Mouse (Mus musculus) liver, embryonic 14.5 days (tissue): ENCODE data around the gene Six3. TPM values are rescaled to one million over a fixed set of nuclear protein-coding genes. Genes with fewer than 3 reads are reported as not detected.

ENCODE experiments used
- ATAC-seq: fragments of 200-750 bp; cut with Nextera tagmentation; 2 replicates; pipeline ENCODE4 v1.8.0; 2017; ENCODE audit warnings: moderate number of reproducible peaks, mild to moderate bottlenecking, moderate library complexity; ENCODE audit not compliant: insufficient read depth
- DNase-seq, 3 experiments: peaks; one replicate each; pipeline ENCODE4 v3.0.0-alpha.2; 2012 to 2013; ENCODE audit warnings: low read depth in 3 of 3, low spot score in 3 of 3
- H3K27ac ChIP-seq: fragments of 300-500 bp; sonication (generic); 2 replicates; pipeline ENCODE4 v1.5.1; 2014; ENCODE audit warnings: moderate library complexity, mild to moderate bottlenecking, control low read depth, inconsistent platforms
- H3K27me3 ChIP-seq: fragments of 300-500 bp; sonication (generic); 2 replicates; pipeline ENCODE4 v1.6.1; 2014; ENCODE audit warnings: mild to moderate bottlenecking, low read length, moderate library complexity; ENCODE audit not compliant: control insufficient read depth, insufficient read depth
- H3K36me3 ChIP-seq: fragments of 300-500 bp; sonication (generic); replicated peaks from 2 replicates; pipeline ENCODE4 v1.6.1; 2014; ENCODE audit warnings: low read depth; ENCODE audit not compliant: control insufficient read depth, insufficient read depth
- H3K4me1 ChIP-seq, 2 experiments: fragments of 200-500 bp in 1 of 2; fragments of 300-500 bp in 1 of 2; sonication (generic) in 1 of 2; replicated peaks; 2 replicates each; pipeline ENCODE4 v1.6.1; 2012 to 2014; ENCODE audit warnings: antibody characterized with exemption in 1 of 2, inconsistent platforms in 1 of 2, low read length in 1 of 2; ENCODE audit not compliant: control insufficient read depth in 2 of 2, insufficient read depth in 2 of 2
- H3K4me2 ChIP-seq: fragments of 300-500 bp; sonication (generic); 2 replicates; pipeline ENCODE4 v1.6.1; 2014; ENCODE audit warnings: low read depth, mild to moderate bottlenecking, control low read depth, moderate library complexity
- H3K4me3 ChIP-seq, 2 experiments: fragments of 200-500 bp in 1 of 2; fragments of 300-500 bp in 1 of 2; sonication (generic) in 1 of 2; 2 replicates each; pipeline ENCODE4 v1.5.1; 2012 to 2014; ENCODE audit warnings: low read depth in 2 of 2, low read length in 2 of 2, mild to moderate bottlenecking in 2 of 2, control low read depth in 1 of 2, inconsistent platforms in 1 of 2, moderate library complexity in 1 of 2; ENCODE audit not compliant: insufficient read depth in 1 of 2
- H3K9ac ChIP-seq: fragments of 300-500 bp; sonication (generic); replicated peaks from 2 replicates; pipeline ENCODE4 v1.6.1; 2014; ENCODE audit warnings: mild to moderate bottlenecking, control low read depth, moderate library complexity
- H3K9me3 ChIP-seq: fragments of 300-500 bp; sonication (generic); 2 replicates; pipeline ENCODE4 v1.6.1; 2016; ENCODE audit warnings: low read length, mixed read lengths; ENCODE audit not compliant: control insufficient read depth
- CTCF ChIP-seq: IDR thresholded peaks from 2 replicates; pipeline ENCODE4 v1.5.1; 2016; ENCODE audit warnings: antibody characterized with exemption, low read depth, control low read depth
- EP300 ChIP-seq: IDR thresholded peaks from 2 replicates; pipeline ENCODE4 v1.6.1; 2016; ENCODE audit warnings: antibody characterized with exemption, low read depth
- WGBS: fragments of 180-500 bp; shearing (Covaris S2); extraction: QIAGEN DNeasy Blood & Tissue Kit; methylation state at CpG from one replicate; pipeline ENCODE4 v1.1.7; 2014; ENCODE audit not compliant: insufficient replicate concordance; 5-methylcytosine and 5-hydroxymethylcytosine counted together
- polyA plus RNA-seq, 2 experiments: library from polyadenylated mRNA; depleted of rRNA in 1 of 2; stranded (reverse) in 1 of 2; unstranded in 1 of 2; fragments of >200 nt; fragmentation: Nextera tagmentation in 1 of 2; extraction: Ambion mirVana in 1 of 2; gene quantifications; 2 replicates each; pipeline versions ENCODE4 v1.2.1 to v1.2.3; 2012 to 2014

Gene Six3
- polyA plus RNA-seq, 2 experiments = 0.01 TPM; not detected in 1

- no peak for DNase-seq
- no peaks in the 10 kb centered on the region for H3K36me3 ChIP-seq
- peaks cover 82% of the 10 kb centered on the region for H3K27me3 ChIP-seq
- no peaks in the 10 kb centered on the region for H3K4me1 ChIP-seq
- H3K4me3 ChIP-seq = no peak overlapping the region
- 2% methylated on average over 42 of the region's 42 CpGs for whole genome bisulfite sequencing
- H3K4me2 ChIP-seq = no peak overlapping the region
- H3K9ac ChIP-seq = no peak overlapping the region
- no peak overlapping the region for H3K27ac ChIP-seq
- ATAC-seq = no peak
- TF ChIP-seq CTCF (no peak), EP300 (no peak)
- no peaks in the 10 kb centered on the region for H3K9me3 ChIP-seq
Measured at GRCm38 (mm10) chr17:85608366-85609093, 4.9 kb upstream of the Six3 start.

- DNase-seq (no peak), ATAC-seq (no peak)
- no peak for TF ChIP-seq CTCF
- no peak for TF ChIP-seq EP300
- Histone ChIP-seq H3K4me1 (no peaks in the 10 kb centered on the region), H3K36me3 (no peaks in the 10 kb centered on the region), H3K4me2 (no peak overlapping the region), H3K4me3 (no peak overlapping the region), H3K9ac (no peak overlapping the region), H3K27me3 (peaks cover 88% of the 10 kb centered on the region), H3K9me3 (no peaks in the 10 kb centered on the region), H3K27ac (no peak overlapping the region)
- under 1% methylated on average over 13 of the region's 13 CpGs for WGBS
Measured at GRCm38 (mm10) chr17:85609094-85609425, 4.3 kb upstream of the Six3 start.

DNA sequence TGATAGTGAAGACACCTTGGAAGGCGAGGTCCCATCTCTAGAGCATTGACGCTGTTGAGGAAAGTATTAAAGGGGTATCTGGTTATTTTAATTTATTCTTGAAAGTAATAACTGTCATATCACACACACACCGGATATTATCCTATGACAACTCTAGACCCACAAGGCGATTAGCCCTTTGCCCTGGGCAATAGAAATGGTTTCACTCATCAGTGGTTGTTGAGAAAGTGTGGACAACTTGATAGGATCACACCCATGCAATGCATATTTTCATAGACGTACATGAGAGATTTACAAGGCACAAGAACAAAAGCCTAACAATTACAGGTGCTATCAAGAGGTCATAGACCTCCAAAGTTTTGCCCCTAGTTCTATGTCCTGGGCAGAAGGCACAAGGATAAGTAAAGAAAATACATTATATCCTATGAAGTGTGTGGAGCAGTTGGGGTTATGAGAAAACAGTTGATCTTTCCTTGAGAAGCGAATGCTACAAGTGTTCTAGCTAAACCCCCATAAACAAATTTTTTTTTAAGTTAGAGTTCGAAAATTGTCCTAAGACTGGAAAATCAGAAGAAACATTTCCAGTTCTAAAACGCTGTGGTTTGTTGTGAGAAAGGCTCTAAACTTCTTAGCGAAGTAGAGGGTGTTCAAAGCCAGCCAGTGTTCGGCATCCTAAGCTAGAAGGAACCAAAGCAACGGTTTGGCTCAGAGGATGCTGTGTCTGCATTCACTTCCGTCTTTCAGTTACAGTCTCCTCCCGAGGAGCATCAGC, 3.6 kb upstream of the Six3 start:
- WGBS = 5% methylated on average over 13 of the region's 13 CpGs
- H3K27ac ChIP-seq = no peak overlapping the region
- TF ChIP-seq CTCF (no peak), EP300 (no peak)
- DNase-seq = no peak
- ATAC-seq = no peak
- no peak overlapping the region for H3K4me3 ChIP-seq
- H3K4me2 ChIP-seq = no peak overlapping the region
- no peaks in the 10 kb centered on the region for H3K9me3 ChIP-seq
- no peak overlapping the region for H3K9ac ChIP-seq
- no peaks in the 10 kb centered on the region for H3K36me3 ChIP-seq
- peaks cover 92% of the 10 kb centered on the region for H3K27me3 ChIP-seq
- H3K4me1 ChIP-seq = no peaks in the 10 kb centered on the region

GRCm38 (mm10) chr17:85610393-85611115, 2.9 kb upstream of the Six3 start:
- Histone ChIP-seq H3K4me2 (no peak overlapping the region), H3K4me3 (no peak overlapping the region), H3K27me3 (peaks cover 93% of the 10 kb centered on the region), H3K27ac (no peak overlapping the region), H3K4me1 (no peaks in the 10 kb centered on the region), H3K9ac (no peak overlapping the region), H3K9me3 (no peaks in the 10 kb centered on the region), H3K36me3 (no peaks in the 10 kb centered on the region)
- DNase-seq (no peak), ATAC-seq (no peak)
- TF ChIP-seq EP300 (no peak), CTCF (no peak)
- WGBS = 5% methylated on average over 11 of the region's 11 CpGs
